Mouse (Mus musculus) left cerebral cortex, adult 2 months (tissue): ENCODE measurements around the gene Actn1. TPM values are rescaled to one million over a fixed set of nuclear protein-coding genes. Genes with fewer than 3 reads are reported as not detected.
A peak's percentile ranks its signal among the peaks of the same experiment; 100 is the strongest.

Source experiments
- DNase-seq, 2 experiments: peaks; one replicate each; pipeline ENCODE4 v3.0.0; 2021 to 2022; ENCODE audit warnings: low spot score in 2 of 2, mixed read lengths in 1 of 2; ENCODE audit errors: extremely low spot score in 1 of 2
- H3K27ac ChIP-seq: fragments of 200-600 bp; 2 replicates; pipeline ENCODE4 v1.8.1; 2022
- H3K4me3 ChIP-seq: fragments of 200-600 bp; 2 replicates; pipeline ENCODE4 v1.8.1; 2022
- CTCF ChIP-seq: fragments of 200-600 bp; IDR thresholded peaks from 2 replicates; pipeline ENCODE4 v1.8.1; 2022; ENCODE audit warnings: antibody characterized with exemption, mild to moderate bottlenecking, moderate library complexity
- intact Hi-C: fragments of 180-260 bp; cut with DNase I; formaldehyde crosslinking; loops from one replicate; pipeline ENCODE4 v1.15.1; 2025
- total RNA-seq, 2 experiments: library from RNA; stranded (reverse); gene quantifications; 2 replicates each; pipeline ENCODE4 v1.2.3; 2021

Gene Actn1
- total RNA-seq, 2 experiments from 2014 or later, result 125 to 130 TPM

DNA sequence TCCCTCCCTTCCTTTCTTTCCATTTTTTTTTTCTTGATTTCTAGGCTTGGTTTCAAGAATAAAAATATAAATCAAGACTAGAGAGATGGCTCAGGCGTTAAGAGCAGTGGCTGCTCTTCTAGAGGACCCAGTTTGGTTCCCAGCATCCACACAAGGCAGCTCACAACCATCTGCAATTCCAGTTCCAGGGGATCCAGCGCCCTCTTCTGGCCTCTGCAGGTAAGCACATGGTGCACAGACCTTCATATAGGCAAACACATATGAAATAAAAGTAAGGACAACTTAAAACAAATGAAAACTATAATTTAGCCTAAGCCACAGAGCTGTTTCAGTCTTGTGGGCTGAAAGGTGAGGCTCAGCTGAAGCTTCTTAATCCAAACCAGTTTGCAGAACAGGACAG is 60.4 kb downstream of the Actn1 start:
- Histone ChIP-seq H3K27ac (no peak overlapping the region), H3K4me3 (no peak overlapping the region)
- intact Hi-C loops, result loop anchor here (2.0 to 5.0 kb wide), 2 partner anchors 59 to 128 kb away; no protein-coding TSS in a partner anchor
- DNase-seq, result no peak
- TF ChIP-seq CTCF, result peak; percentile 39

DNA sequence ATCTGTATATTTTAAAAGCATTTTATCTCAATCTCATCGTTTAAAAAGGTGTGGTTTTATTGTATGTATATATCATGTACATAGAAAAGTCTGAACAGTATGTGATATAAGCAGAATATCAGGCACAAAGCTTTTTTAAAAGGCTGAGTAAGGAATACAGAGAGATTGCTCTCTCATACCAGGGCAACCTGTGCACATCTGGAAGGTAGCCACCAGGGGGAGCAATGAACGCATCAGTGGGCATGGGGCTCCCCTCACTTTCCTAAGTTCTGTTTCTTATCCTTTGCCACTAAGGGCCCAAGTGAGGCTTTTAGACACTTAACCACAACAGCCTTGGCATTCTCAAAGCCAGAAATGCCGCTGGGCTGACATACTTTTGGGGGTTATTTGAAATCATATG is 61.7 kb downstream of the Actn1 start:
- Histone ChIP-seq H3K27ac (no peak overlapping the region), H3K4me3 (no peak overlapping the region)
- intact Hi-C loops, result loop anchor here (1.0 to 5.0 kb wide), 3 partner anchors 60 to 179 kb away; no protein-coding TSS in a partner anchor
- peak; percentile 62 to 67 for DNase-seq
- TF ChIP-seq CTCF, result peak; percentile 86

DNA sequence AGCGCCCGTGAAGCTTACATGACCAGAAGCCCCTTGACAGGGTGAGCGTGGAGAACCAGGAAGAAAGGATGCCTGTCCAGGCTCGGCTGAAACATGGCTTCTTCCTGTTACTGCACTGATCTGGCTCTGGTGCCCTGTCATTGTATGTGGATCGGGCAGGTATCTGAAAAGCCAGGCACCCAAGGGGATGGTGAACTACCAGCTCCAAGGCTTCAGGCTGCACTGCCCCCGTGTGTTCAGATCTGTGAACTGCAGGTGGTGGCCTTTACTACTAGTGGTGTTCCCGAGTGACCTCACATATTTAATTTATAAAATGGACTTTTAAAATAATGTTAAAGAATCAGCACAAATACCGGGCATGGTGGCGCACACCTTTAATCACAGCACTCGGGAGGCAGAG is 62.8 kb downstream of the Actn1 start:
- Histone ChIP-seq H3K4me3 (no peak overlapping the region), H3K27ac (no peak overlapping the region)
- peak in 1 of 2 experiments; percentile 40 for DNase-seq
- peak; percentile 69 for TF ChIP-seq CTCF
- intact Hi-C loops, result loop anchor here (1.0 to 5.0 kb wide), 2 partner anchors 39 to 130 kb away; no protein-coding TSS in a partner anchor

DNA sequence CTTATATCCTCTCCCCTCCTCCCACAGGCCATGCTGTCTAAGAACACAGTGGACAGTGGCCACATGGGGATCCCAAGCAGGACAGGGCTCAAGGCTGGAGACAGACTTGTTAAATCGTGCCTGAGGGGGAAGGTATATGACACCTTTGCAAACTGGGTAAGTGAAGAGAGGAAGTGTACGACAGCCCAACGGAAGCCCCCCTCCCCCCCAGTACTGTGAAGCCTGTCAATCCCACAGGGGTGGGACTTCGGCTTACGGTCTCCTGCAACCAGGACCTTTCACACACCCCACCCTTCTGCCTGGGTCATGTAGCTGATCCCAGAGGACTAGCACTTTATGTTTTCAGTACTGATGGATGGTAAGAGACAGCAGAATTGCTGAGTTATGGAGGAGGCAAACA is 68.4 kb downstream of the Actn1 start:
- no peak for TF ChIP-seq CTCF
- intact Hi-C loops, result no loop called here
- Histone ChIP-seq H3K4me3 (no peak overlapping the region), H3K27ac (no peak overlapping the region)
- DNase-seq, result no peak

DNA sequence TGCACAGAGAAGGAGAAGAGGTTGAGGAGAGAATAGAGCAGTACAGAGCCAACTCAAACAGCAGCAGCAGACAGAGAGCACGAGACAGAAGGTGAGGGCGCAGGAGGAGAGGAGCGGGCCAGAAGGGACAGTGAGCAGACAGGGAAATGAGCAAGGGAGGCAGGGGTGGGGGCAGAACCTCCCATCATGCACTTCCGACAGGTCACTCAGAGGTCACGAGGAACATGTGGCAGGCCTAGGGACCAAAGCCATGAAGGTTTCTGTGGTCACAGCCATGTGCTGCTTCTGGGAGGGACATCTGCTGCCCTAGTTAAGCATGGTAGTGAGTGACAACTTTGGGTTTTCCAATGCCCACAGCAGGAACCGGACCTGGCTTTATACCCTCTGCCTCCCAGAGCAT is 68.8 kb downstream of the Actn1 start:
- intact Hi-C loops, result no loop called here

DNA sequence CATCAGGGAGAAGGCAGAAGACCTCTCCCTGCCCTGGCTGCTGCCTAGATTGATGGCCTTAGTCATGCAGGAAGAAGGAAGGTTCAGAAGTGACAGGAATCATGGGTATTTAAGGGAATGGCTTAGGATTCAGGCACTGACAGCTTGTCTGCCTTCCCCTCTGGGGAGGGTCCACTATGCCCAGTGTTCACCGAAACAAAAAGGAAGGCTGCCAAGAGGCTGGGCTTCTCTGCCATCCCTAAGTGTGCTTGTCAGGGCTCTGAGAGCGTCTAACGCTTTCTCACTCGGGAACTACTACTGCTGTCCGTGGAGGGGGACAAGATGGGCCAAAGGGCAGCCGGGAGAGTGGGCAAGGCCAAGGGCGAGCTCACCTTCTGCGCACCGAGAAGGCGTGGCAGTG is 69.3 kb downstream of the Actn1 start:
- intact Hi-C loops, result no loop called here
- H3K27ac ChIP-seq, result no peak overlapping the region
- DNase-seq, result no peak
- TF ChIP-seq CTCF, result no peak
- no peak overlapping the region for H3K4me3 ChIP-seq

More for the DNA sequence above, 68.8 kb downstream of the Actn1 start:
- no peak overlapping the region for H3K4me3 ChIP-seq
- TF ChIP-seq CTCF, result no peak
- no peak for DNase-seq
- H3K27ac ChIP-seq, result no peak overlapping the region

- intact Hi-C loops, result no loop called here
- Histone ChIP-seq H3K4me3 (no peak overlapping the region), H3K27ac (no peak overlapping the region)
- DNase-seq, result no peak
- TF ChIP-seq CTCF, result no peak
Observed at GRCm38 (mm10) chr12:80184041-80184440, 76.1 kb downstream of the Actn1 start.

- no peak for DNase-seq
- TF ChIP-seq CTCF, result no peak
- Histone ChIP-seq H3K4me3 (no peak overlapping the region), H3K27ac (no peak overlapping the region)
- intact Hi-C loops, result no loop called here
Observed at GRCm38 (mm10) chr12:80181831-80182230, 78.3 kb downstream of the Actn1 start.

GRCm38 (mm10) chr12:80178035-80178434 is 82.1 kb downstream of the Actn1 start:
- no peak for TF ChIP-seq CTCF
- H3K27ac ChIP-seq, result no peak overlapping the region
- no peak for DNase-seq

DNA sequence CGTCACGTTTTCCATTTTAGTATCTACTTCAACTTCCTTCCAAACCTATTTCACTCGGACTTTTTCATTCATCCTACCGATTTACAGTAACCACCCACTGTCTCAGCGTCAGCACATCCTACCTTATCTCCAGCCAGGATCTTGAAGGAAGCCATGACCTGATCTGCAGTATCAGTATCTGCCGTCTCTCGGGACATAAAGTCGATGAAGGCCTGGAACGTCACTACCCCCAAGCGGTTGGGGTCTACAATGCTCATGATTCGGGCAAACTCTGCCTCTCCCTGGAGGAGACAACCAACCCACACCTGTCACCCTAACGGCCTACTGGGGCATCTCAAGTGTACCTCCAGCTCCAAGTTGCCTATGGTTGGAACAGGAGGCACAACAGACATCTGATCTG is 91.4 kb downstream of the Actn1 start:
- no peak for DNase-seq
- intact Hi-C loops, result loop anchor here (5.0 kb wide), 1 partner anchor 89 kb away; no protein-coding TSS in a partner anchor
- TF ChIP-seq CTCF, result no peak
- Histone ChIP-seq H3K4me3 (peak overlapping the region; percentile 54), H3K27ac (peak overlapping the region; percentile 93)

More at GRCm38 (mm10) chr12:80178035-80178434, 82.1 kb downstream of the Actn1 start:
- no peak overlapping the region for H3K4me3 ChIP-seq
- intact Hi-C loops, result no loop called here

DNA sequence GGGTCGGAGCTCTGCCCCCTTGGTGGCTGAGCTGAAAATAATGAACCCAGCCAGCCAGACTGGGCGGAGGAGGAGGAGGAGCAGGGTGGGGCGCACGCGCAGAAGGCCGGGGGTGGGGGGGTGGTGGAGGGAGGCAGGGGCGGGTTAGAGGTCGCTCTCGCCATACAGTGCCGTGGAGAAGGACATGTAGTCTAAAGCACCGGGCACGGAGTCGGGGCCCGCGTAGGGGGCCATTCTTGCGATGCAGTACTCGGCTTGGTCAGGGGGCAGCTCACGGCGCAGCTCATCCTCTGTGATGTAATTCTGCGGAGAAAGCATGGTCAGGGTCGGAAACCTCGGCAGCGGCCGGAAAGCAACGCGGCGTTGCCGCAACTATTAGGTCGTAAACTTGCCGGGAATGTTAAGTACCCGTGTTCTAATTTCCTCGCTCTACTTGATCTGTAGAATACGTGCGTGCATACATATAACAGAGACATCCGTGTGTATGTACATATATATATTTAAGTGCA is 91.9 kb downstream of the Actn1 start:
- H3K4me3 ChIP-seq, result peak overlapping the region; percentile 54
- intact Hi-C loops, result loop anchor here (5.0 kb wide), 1 partner anchor 89 kb away; no protein-coding TSS in a partner anchor
- peak overlapping the region; percentile 93 for H3K27ac ChIP-seq
- TF ChIP-seq CTCF, result no peak; the same call in 1 of the 2 replicates
- DNase-seq, result peak; percentile 75 to 79

DNA sequence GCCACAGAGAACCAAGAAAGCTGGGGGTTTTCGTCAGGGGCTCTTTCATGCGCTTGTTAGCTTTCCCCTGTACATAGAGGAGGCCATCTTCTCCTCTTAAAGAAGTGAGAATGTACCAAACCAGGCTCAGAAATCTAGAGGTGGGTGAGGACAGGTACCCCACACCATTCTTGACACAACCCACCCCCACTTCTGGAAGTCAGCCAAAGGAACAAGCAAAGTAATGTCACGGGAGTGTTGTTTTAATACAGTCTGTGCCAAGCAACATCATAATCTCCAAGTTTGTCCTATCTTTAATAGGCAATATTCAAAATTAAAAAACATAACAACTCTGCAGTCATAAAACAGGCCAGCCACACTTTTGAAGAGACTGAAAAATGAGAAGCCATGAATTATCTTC is 92.8 kb downstream of the Actn1 start:
- intact Hi-C loops, result loop anchor here (5.0 kb wide), 1 partner anchor 90 kb away; no protein-coding TSS in a partner anchor

DNA sequence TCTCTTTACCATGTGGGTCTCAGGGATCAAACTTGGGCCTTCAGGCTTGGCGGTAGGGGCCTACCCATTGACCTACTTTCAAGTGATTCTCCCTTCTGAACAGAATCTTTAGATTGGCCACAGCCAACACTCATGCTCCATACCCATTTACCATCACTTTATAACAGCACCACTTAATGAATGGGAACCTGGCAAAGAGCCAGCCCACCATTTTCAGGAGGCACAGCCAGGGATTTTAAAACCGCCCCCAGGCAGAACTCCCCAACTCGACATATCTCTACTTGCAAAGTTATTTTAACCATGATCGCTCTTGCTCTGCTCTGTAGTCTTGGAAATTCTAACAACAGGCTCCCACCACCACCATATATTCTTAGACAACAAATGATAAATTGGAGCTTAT is 93.5 kb downstream of the Actn1 start:
- no peak overlapping the region for H3K4me3 ChIP-seq
- no peak overlapping the region for H3K27ac ChIP-seq
- no peak for TF ChIP-seq CTCF
- DNase-seq, result no peak
- intact Hi-C loops, result loop anchor here (5.0 kb wide), 1 partner anchor 91 kb away; no protein-coding TSS in a partner anchor

More for the DNA sequence above, 92.8 kb downstream of the Actn1 start:
- TF ChIP-seq CTCF, result no peak
- H3K27ac ChIP-seq, result no peak overlapping the region
- DNase-seq, result no peak
- H3K4me3 ChIP-seq, result no peak overlapping the region
